Mouse (Mus musculus) MEL (cell line): ENCODE measurements around the gene Tmed8. TPM values are rescaled to one million over a fixed set of nuclear protein-coding genes. Genes with fewer than 3 reads are reported as not detected.

Experiments used
- DNase-seq: peaks from one replicate; pipeline ENCODE4 v3.0.0; 2011; ENCODE audit warnings: low read depth, low spot score
- H3K27ac ChIP-seq: 2 replicates; pipeline ENCODE4 v1.5.1; 2012; ENCODE audit warnings: low read depth, mild to moderate bottlenecking, control low read depth, low read length, moderate library complexity; ENCODE audit not compliant: control insufficient read depth
- H3K27me3 ChIP-seq, 2 experiments: fragments of 150-350 bp in 1 of 2; sonication (generic) in 1 of 2; 2 replicates each; pipeline ENCODE4 v1.6.1; 2012; ENCODE audit warnings: low read length in 2 of 2, mild to moderate bottlenecking in 2 of 2, improper control_type of control experiment in 1 of 2, moderate library complexity in 1 of 2; ENCODE audit not compliant: insufficient read depth in 2 of 2, control insufficient read depth in 1 of 2
- H3K36me3 ChIP-seq, 2 experiments: 2 replicates each; pipeline ENCODE4 v1.6.1; 2012 to 2014; ENCODE audit warnings: low read length in 2 of 2, improper control_type of control experiment in 1 of 2, inconsistent platforms in 1 of 2, mild to moderate bottlenecking in 1 of 2; ENCODE audit not compliant: insufficient read depth in 2 of 2, control insufficient read depth in 1 of 2
- H3K4me1 ChIP-seq, 2 experiments: fragments of 150-350 bp in 1 of 2; sonication (generic) in 1 of 2; 2 replicates each; pipeline ENCODE4 v1.6.1; 2012; ENCODE audit warnings: low read length in 2 of 2, improper control_type of control experiment in 1 of 2, mild to moderate bottlenecking in 1 of 2; ENCODE audit not compliant: insufficient read depth in 2 of 2, control insufficient read depth in 1 of 2
- H3K4me3 ChIP-seq, 2 experiments: fragments of 150-350 bp in 1 of 2; sonication (generic) in 1 of 2; 2 replicates each; pipeline ENCODE4 v1.5.1; 2012; ENCODE audit warnings: low read depth in 2 of 2, low read length in 2 of 2, mild to moderate bottlenecking in 2 of 2, moderate library complexity in 2 of 2, control low read depth in 1 of 2, improper control_type of control experiment in 1 of 2; ENCODE audit not compliant: control insufficient read depth in 1 of 2, insufficient read depth in 1 of 2
- H3K79me2 ChIP-seq: 2 replicates; pipeline ENCODE4 v1.6.1; 2012; ENCODE audit warnings: mild to moderate bottlenecking, low read length, moderate library complexity; ENCODE audit not compliant: control insufficient read depth, poor library complexity, insufficient read depth
- H3K9ac ChIP-seq: 2 replicates; pipeline ENCODE4 v1.6.1; 2012; ENCODE audit warnings: low read depth, mild to moderate bottlenecking, control low read depth, low read length, moderate library complexity; ENCODE audit not compliant: control insufficient read depth, poor library complexity, severe bottlenecking
- H3K9me3 ChIP-seq: fragments of 150-350 bp; sonication (generic); replicated peaks from 2 replicates; pipeline ENCODE4 v1.6.1; 2012; ENCODE audit warnings: mild to moderate bottlenecking, low read length, improper control_type of control experiment, moderate library complexity; ENCODE audit not compliant: insufficient read depth
- CHD1 ChIP-seq: IDR thresholded peaks from 2 replicates; pipeline ENCODE4 v1.6.1; 2012; ENCODE audit warnings: low read depth, mild to moderate bottlenecking, inconsistent platforms, low read length, improper control_type of control experiment
- CHD2 ChIP-seq: IDR thresholded peaks from 2 replicates; pipeline ENCODE4 v1.6.1; 2011; ENCODE audit warnings: low read length, improper control_type of control experiment
- CTCF ChIP-seq, 3 experiments: IDR thresholded peaks in 2 of 3; conservative IDR thresholded peaks in 1 of 3; 2 replicates each; pipeline ENCODE4 v1.5.1; 2011 to 2012; ENCODE audit warnings: low read length in 3 of 3, low read depth in 2 of 3, mild to moderate bottlenecking in 2 of 3, improper control_type of control experiment in 1 of 3, inconsistent platforms in 1 of 3, mixed read lengths in 1 of 3, moderate library complexity in 1 of 3; ENCODE audit not compliant: control insufficient read depth in 1 of 3, insufficient read depth in 1 of 3, poor library complexity in 1 of 3, severe bottlenecking in 1 of 3
- E2F4 ChIP-seq: IDR thresholded peaks from 2 replicates; pipeline ENCODE4 v1.6.1; 2011; ENCODE audit warnings: low read depth, low read length, improper control_type of control experiment, borderline replicate concordance
- GABPA ChIP-seq: IDR thresholded peaks from 2 replicates; pipeline ENCODE4 v1.6.1; 2012; ENCODE audit warnings: low read depth, mild to moderate bottlenecking, inconsistent platforms, low read length, improper control_type of control experiment, moderate library complexity
- HCFC1 ChIP-seq: IDR thresholded peaks from 2 replicates; pipeline ENCODE4 v1.6.1; 2012; ENCODE audit warnings: low read depth, mild to moderate bottlenecking, inconsistent platforms, low read length, improper control_type of control experiment, moderate library complexity
- MEF2A ChIP-seq: IDR thresholded peaks from 2 replicates; pipeline ENCODE4 v1.6.1; 2014; ENCODE audit warnings: low read depth, mild to moderate bottlenecking, inconsistent platforms, low read length, improper control_type of control experiment; ENCODE audit not compliant: poor library complexity, insufficient replicate concordance, severe bottlenecking; ENCODE audit errors: extremely low read depth
- MYC ChIP-seq: IDR thresholded peaks from 2 replicates; pipeline ENCODE4 v1.6.1; 2011; ENCODE audit warnings: low read depth, mild to moderate bottlenecking, low read length, improper control_type of control experiment, moderate library complexity
- RCOR1 ChIP-seq: IDR thresholded peaks from 2 replicates; pipeline ENCODE4 v1.6.1; 2012; ENCODE audit warnings: low read depth, mild to moderate bottlenecking, inconsistent platforms, low read length, improper control_type of control experiment
- SIN3A ChIP-seq: IDR thresholded peaks from 2 replicates; pipeline ENCODE4 v1.6.1; 2012; ENCODE audit warnings: low read length, improper control_type of control experiment, inconsistent platforms
- TAL1 ChIP-seq: IDR thresholded peaks from 2 replicates; pipeline ENCODE4 v1.6.1; 2012; ENCODE audit warnings: mild to moderate bottlenecking, inconsistent platforms, low read length, moderate library complexity, mixed read lengths
- ZC3H11A ChIP-seq: IDR thresholded peaks from 2 replicates; pipeline ENCODE4 v1.6.1; 2012; ENCODE audit warnings: low read depth, mild to moderate bottlenecking, inconsistent platforms, low read length, improper control_type of control experiment
- ZKSCAN1 ChIP-seq: IDR thresholded peaks from 2 replicates; pipeline ENCODE4 v1.6.1; 2012; ENCODE audit warnings: low read depth, mild to moderate bottlenecking, inconsistent platforms, low read length, improper control_type of control experiment, moderate library complexity
- ZMIZ1 ChIP-seq: IDR thresholded peaks from 2 replicates; pipeline ENCODE4 v1.6.1; 2012; ENCODE audit warnings: low read depth, mild to moderate bottlenecking, inconsistent platforms, low read length, improper control_type of control experiment, moderate library complexity
- polyA plus RNA-seq, 2 experiments: library from polyadenylated mRNA; stranded (reverse) in 1 of 2; unstranded in 1 of 2; fragments of >175 nt in 1 of 2; fragments of >200 nt in 1 of 2; gene quantifications; 2 replicates each; pipeline versions ENCODE4 v1.2.1 to v1.2.4; 2012; ENCODE audit warnings: low replicate concordance in 2 of 2, low read depth in 1 of 2; ENCODE audit not compliant: insufficient read length in 2 of 2, insufficient read depth in 1 of 2, missing spikeins in 1 of 2
- total RNA-seq: library from RNA; depleted of rRNA; stranded (reverse); fragments of 300-350 nt; gene quantifications from 2 replicates; pipeline ENCODE4 v1.2.3, GENCODE M21; 2012

Tmed8 gene
- total and polyA plus RNA-seq, 3 experiments, result 5.0 to 6.9 TPM; not detected in 1

DNA sequence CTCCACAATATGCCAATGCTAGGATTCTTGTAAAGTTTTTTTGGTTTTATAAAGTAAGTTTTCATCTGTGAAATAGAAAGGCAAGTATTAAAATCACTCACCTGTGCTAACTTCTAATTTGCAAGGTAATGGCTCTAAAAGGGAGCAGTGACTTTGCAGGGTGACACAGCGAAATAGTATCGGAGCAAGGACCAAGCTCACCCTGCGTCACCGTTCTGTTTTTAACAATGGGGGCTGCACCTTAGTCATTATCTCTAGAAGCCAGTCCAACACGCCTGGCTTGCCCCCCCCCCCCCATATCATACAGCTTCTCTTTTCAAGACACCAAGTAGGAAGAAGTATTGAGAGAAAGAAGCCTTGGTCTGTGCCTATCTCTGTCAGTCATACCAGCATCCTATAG is 39.4 kb downstream of the Tmed8 start (continued):
- TF ChIP-seq CTCF (IDR thresholded peaks at IDR 0.05 in 2 of 3, conservative IDR thresholded peaks at IDR 0.05 in 1 of 3; ENCODE audit: control insufficient read depth in 1 of 3, insufficient read depth in 1 of 3, low read depth in 2 of 3, low read length in 3 of 3, poor library complexity in 1 of 3, severe bottlenecking in 1 of 3) (no peak), CHD2 (no peak)
- TF ChIP-seq, all 39 proteins: peak for 14

DNA sequence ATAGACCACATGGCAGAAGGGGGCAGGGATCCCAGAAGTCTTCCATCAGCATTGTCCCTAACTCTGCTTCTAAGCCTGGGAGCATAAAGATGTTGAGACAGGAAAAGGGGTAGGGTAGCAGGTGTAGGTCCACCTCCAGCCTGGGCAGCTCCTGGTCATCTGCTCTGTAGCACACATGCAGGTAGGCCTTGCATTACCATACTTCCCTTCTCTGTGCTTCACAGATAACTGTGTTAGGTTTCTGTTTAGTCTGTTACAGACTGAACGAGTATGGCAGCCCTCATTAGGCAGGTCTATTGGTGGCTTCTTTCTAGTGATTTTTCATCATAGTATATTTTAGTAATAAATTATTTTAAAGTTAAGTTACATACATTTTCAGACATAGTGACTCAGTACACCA is 39.9 kb downstream of the Tmed8 start:
- Histone ChIP-seq H3K9ac (peak overlapping the region; percentile 15; the same call in 1 of the 2 replicates), H3K9me3 (no peaks in the 10 kb centered on the region), H3K79me2 (no peaks in the 10 kb centered on the region), H3K27me3 (no peaks in the 10 kb centered on the region), H3K27ac (peak overlapping the region; percentile 72), H3K4me1 (peaks cover 25 to 32% of the 10 kb centered on the region in 2 experiments), H3K36me3 (peaks cover 0 to 31% of the 10 kb centered on the region in 2 experiments; a peak in 2 of 4 replicates)
- DNase-seq, result peak; percentile 56
- peak; percentile 52 for TF ChIP-seq TAL1
- no peak for TF ChIP-seq ZKSCAN1
- TF ChIP-seq, all 39 proteins: peak for 1
- H3K4me3 ChIP-seq, result peak overlapping the region in 1 of 2 experiments; percentile 20; a peak in 2 of 4 replicates

DNA sequence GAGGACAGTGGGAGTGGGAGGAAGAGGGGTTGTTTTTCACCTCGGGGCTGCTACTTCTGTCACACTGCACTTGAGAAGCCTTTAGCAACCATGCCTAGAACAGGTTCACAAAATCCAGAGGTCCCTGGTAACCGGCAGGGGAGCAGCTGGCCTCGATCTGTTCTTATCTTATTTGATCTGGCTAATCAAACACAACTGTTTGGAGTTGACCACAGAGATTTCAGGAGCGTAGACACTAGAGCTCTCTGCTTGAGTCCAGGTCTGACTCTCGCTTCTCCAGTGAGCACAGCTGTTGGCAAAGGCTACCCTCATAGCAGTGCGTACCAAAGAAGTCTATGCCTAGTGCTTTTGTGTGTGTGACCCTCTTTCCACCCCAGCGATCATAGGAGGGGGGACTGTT is 42.2 kb downstream of the Tmed8 start:
- Histone ChIP-seq H3K9me3 (no peaks in the 10 kb centered on the region), H3K27ac (no peak overlapping the region), H3K9ac (no peak overlapping the region), H3K4me1 (peaks cover 23 to 25% of the 10 kb centered on the region in 2 experiments), H3K27me3 (no peaks in the 10 kb centered on the region), H3K4me3 (no peak overlapping the region), H3K79me2 (no peaks in the 10 kb centered on the region), H3K36me3 (peaks cover 0 to 28% of the 10 kb centered on the region in 2 experiments; a peak in 2 of 4 replicates)
- TF ChIP-seq ZMIZ1, result no peak
- no peak for TF ChIP-seq E2F4
- no peak for TF ChIP-seq CHD1
- no peak for TF ChIP-seq TAL1
- no peak for TF ChIP-seq GABPA
- TF ChIP-seq MYC, result no peak
- TF ChIP-seq CTCF (IDR thresholded peaks at IDR 0.05 in 2 of 3, conservative IDR thresholded peaks at IDR 0.05 in 1 of 3; ENCODE audit: control insufficient read depth in 1 of 3, insufficient read depth in 1 of 3, low read depth in 2 of 3, low read length in 3 of 3, poor library complexity in 1 of 3, severe bottlenecking in 1 of 3), result no peak
- TF ChIP-seq RCOR1, result no peak
- no peak for TF ChIP-seq ZC3H11A
- no peak for TF ChIP-seq MEF2A
- TF ChIP-seq SIN3A, result no peak
- no peak for TF ChIP-seq HCFC1
- DNase-seq, result no peak
